Mouse (Mus musculus) kidney, postnatal 0 days (tissue): ENCODE results near the gene Gm10439. TPM values are rescaled to one million over a fixed set of nuclear protein-coding genes. Genes with fewer than 3 reads are reported as not detected.
"Not testable (repeated sequence)": the region's sequence is repeated elsewhere in the genome, so short reads cannot be mapped to it uniquely, and the experiment has no call there.

Experiments used
- ATAC-seq: fragments of 200-750 bp; cut with Nextera tagmentation; replicated peaks from 2 replicates; pipeline ENCODE4 v1.8.0; 2017; ENCODE audit warnings: low read depth, moderate number of reproducible peaks, moderate TSS enrichment, moderate library complexity; ENCODE audit not compliant: low FRiP score
- DNase-seq: peaks from one replicate; pipeline ENCODE4 v3.0.0-alpha.2; 2016; ENCODE audit warnings: low spot score
- H3K27ac ChIP-seq: fragments of 300-500 bp; sonication (generic); 2 replicates; pipeline ENCODE4 v1.5.1; 2014; ENCODE audit warnings: mild to moderate bottlenecking
- H3K27me3 ChIP-seq: fragments of 300-500 bp; sonication (generic); 2 replicates; pipeline ENCODE4 v1.6.1; 2014; ENCODE audit warnings: low read length, mixed read lengths; ENCODE audit not compliant: insufficient read depth
- H3K36me3 ChIP-seq: fragments of 300-500 bp; sonication (generic); 2 replicates; pipeline ENCODE4 v1.6.1; 2014; ENCODE audit warnings: low read length, mixed read lengths; ENCODE audit not compliant: insufficient read depth
- H3K4me1 ChIP-seq: fragments of 300-500 bp; sonication (generic); replicated peaks from 2 replicates; pipeline ENCODE4 v1.6.1; 2014; ENCODE audit warnings: antibody characterized with exemption, low read length, mixed read lengths; ENCODE audit not compliant: insufficient read depth
- H3K4me2 ChIP-seq: fragments of 300-500 bp; sonication (generic); 2 replicates; pipeline ENCODE4 v1.6.1; 2014; ENCODE audit warnings: mild to moderate bottlenecking, low read length, moderate library complexity, mixed read lengths
- H3K4me3 ChIP-seq: fragments of 300-500 bp; sonication (generic); replicated peaks from 2 replicates; pipeline ENCODE4 v1.5.1; 2014; ENCODE audit warnings: low read depth, low read length
- H3K9ac ChIP-seq: fragments of 300-500 bp; sonication (generic); 2 replicates; pipeline ENCODE4 v1.6.1; 2014; ENCODE audit warnings: low read depth, low read length
- H3K9me3 ChIP-seq: fragments of 300-500 bp; sonication (generic); replicated peaks from 2 replicates; pipeline ENCODE4 v1.6.1; 2016; ENCODE audit warnings: low read length, inconsistent platforms, mixed read lengths
- WGBS: fragments of 180-500 bp; shearing (Covaris S2); extraction: QIAGEN DNeasy Blood & Tissue Kit; methylation state at CpG from one replicate; pipeline ENCODE4 v1.1.7; 2014; 5-methylcytosine and 5-hydroxymethylcytosine counted together
- polyA plus RNA-seq: library from polyadenylated mRNA; unstranded; fragments of >200 nt; fragmentation: Nextera tagmentation; extraction: Ambion mirVana; gene quantifications from 2 replicates; pipeline ENCODE4 v1.2.1, GENCODE M21; 2015

Gm10439 gene
- not detected in 2 replicates for polyA plus RNA-seq

GRCm38 (mm10) chrX:149594270-149594669 lies at the start of gene Gm10439:
TSS of gene Gm10439 (plus strand) at chrX:149594570.
- not testable (repeated sequence) for H3K4me1 ChIP-seq, ATAC-seq, H3K4me3 ChIP-seq, H3K27me3 ChIP-seq, H3K9ac ChIP-seq, H3K27ac ChIP-seq, DNase-seq, H3K9me3 ChIP-seq, H3K4me2 ChIP-seq, H3K36me3 ChIP-seq
- WGBS: no CpG with 5 or more reads among the region's 6 CpGs

Other genes starting within 250 kb of the Gm10439 start
- gene Gm15085, start 147.0 kb upstream of the Gm10439 start, polyA plus RNA-seq: not detected in 2 replicates
- not detected in 2 replicates for gene Gm15097, start 189.9 kb downstream of the Gm10439 start, polyA plus RNA-seq